Mouse (Mus musculus) spleen, adult 10 weeks (tissue): ENCODE data around the gene Lsamp. TPM values are rescaled to one million over a fixed set of nuclear protein-coding genes. Genes with fewer than 3 reads are reported as not detected.

Experiments
- polyA plus RNA-seq: library from polyadenylated mRNA; stranded (reverse); fragments of 350-450 nt; fragmentation: Illumina TruSeq; extraction: RNeasy Lipid Tissue Mini Kit (QIAGEN cat#74804); gene quantifications from one replicate; pipeline ENCODE4 v1.2.3, GENCODE M21; 2015; ENCODE audit warnings: low replicate concordance; ENCODE audit not compliant: insufficient read depth

Gene Lsamp
- 0.15 TPM for polyA plus RNA-seq

GRCm38 (mm10) chr16:39984205-39984634, at the start of gene Lsamp:
Lsamp (plus strand) TSS chr16:39984361.

